Mouse (Mus musculus): ENCODE measurements around the gene Cc2d2a. TPM values are rescaled to one million over a fixed set of nuclear protein-coding genes. Genes with fewer than 3 reads are reported as not detected.

Cc2d2a gene
- polyA plus RNA-seq, 1 experiment from 2014 or later, result 9.2 TPM

DNA sequence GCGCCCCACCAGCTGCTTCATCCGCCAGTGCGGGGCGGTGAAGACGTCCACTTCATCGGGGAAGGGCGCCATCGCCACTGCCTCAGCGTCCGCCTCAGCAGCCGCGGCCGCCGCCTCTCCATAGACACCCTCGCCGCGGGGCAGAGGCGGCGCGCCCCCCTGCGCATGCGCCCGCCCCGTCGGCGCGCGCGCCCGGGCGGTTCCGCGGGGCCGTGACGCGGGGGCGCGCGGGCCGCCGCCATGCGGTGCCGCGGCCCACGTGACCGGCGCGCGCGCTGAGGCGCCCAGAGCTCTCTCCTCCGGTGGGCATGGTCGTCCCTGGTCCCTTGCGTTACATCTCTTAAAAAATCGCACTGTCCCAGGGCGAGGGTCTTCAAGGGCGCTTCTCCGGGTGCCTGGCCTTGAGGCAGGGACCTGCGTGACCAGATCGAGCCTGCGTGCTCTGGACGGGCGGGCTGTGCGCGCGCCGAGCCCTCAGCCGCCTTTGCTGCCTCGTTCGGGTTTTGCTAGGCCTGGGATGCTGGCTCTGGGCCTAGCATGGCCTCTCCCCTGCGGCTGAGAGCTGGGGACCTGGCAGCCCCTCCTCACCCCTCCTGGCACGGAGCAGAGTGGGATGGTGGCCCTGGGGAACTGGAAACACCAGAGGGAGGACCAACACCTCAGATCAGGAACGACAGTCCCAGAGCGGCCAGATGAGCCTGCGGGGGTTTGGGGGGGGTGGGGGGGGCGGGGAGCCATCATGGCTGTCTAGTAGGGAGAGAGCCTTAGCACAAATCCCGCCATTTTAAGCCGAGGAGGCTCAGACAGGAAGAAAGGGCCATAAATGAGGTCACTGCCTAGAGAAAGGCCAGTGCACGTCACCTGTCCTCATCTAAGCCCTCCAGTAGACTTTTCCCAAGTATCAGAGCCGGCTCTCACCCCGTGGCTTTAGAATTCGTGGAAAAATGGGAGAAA lies 120.1 kb downstream of the Cc2d2a start:
- H3K4me1 ChIP-seq (replicated peaks), result peaks cover 11% of the 10 kb centered on the region
- 5% methylated on average over 79 of the region's 82 CpGs for WGBS
- peak overlapping the region; percentile 94 for H3K4me3 ChIP-seq
- peak; percentile 89 for ATAC-seq (replicated peaks; ENCODE audit: insufficient number of reproducible peaks, insufficient read depth, low FRiP score, low read depth)
- H3K9me3 ChIP-seq (replicated peaks), result no peaks in the 10 kb centered on the region
- no peaks in the 10 kb centered on the region for H3K36me3 ChIP-seq
- no peaks in the 10 kb centered on the region for H3K27me3 ChIP-seq
- H3K27ac ChIP-seq, result peak overlapping the region; percentile 92
- H3K9ac ChIP-seq, result peak overlapping the region; percentile 97
- H3K4me2 ChIP-seq, result peak overlapping the region; percentile 79

- H3K27me3 ChIP-seq, result no peaks in the 10 kb centered on the region
- H3K4me2 ChIP-seq, result no peak overlapping the region
- H3K4me1 ChIP-seq (replicated peaks), result peaks cover 11% of the 10 kb centered on the region
- H3K4me3 ChIP-seq, result no peak overlapping the region
- H3K9ac ChIP-seq, result no peak overlapping the region
- H3K27ac ChIP-seq, result no peak overlapping the region
- H3K36me3 ChIP-seq, result no peaks in the 10 kb centered on the region
- WGBS, result 77% methylated on average over 2 of the region's 2 CpGs
- ATAC-seq (replicated peaks; ENCODE audit: insufficient number of reproducible peaks, insufficient read depth, low FRiP score, low read depth), result no peak
- H3K9me3 ChIP-seq (replicated peaks), result no peaks in the 10 kb centered on the region
Measured at GRCm38 (mm10) chr5:43783996-43784395, 121.8 kb downstream of the Cc2d2a start.

DNA sequence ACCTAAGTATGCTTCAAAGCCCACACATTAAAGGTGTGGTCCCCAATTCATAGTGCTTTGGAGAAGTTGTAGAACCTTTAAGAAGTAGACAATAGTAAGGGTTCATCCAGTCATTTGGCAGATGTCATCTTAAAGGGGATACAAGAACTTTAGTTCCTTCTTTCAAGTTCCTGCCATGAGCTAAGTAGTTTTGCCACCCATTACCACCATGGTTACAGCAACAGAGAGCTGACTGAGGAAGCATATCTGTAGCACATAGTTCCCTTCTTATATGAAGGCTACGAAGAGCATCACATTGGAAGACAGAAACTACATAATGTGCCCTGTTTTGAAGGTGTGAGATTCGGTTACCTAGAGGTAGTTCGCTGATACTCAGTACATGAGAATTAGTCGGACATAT lies 124.5 kb downstream of the Cc2d2a start:
- no peak overlapping the region for H3K4me3 ChIP-seq
- 87% methylated on average over 4 of the region's 4 CpGs for WGBS

DNA sequence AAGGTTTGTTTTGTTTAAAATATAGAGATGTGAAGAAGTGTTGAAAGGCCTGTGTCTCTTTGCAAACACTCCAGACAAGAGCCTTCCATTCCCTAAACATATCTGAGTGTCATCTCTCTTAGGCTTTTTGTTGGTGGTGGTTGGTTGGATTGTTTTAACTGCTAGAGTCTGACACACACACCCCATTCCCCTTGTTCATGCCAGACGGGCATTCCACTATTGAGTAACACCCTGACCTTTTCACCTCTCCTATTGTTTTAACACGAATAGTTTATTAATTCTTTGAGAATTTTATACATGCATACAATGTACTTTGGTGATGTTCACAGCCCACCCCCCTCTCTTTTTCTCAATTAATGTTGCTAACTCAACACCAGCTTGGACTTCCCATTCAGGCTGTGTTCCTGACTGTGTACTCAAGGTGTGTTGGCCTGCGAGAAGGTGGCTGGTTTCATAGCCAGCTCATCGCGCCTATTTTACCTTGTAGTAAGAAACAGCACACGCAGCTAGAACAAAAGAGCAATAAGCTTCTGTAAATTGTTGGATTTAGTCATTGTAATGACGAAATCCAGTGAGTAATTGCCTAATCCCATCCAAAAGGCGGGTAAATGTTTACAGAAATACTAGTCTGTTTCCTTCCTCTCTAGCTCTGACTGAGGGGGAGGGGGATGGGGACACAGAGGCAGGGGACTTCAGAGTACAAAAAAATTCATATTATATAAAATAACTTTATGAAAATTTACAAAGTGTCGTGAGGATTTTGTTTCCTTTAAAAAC lies 126.0 kb downstream of the Cc2d2a start:
- Histone ChIP-seq H3K4me2 (no peak overlapping the region), H3K36me3 (no peaks in the 10 kb centered on the region)
- WGBS, result 72% methylated on average over 9 of the region's 9 CpGs

More for the DNA sequence above, 124.5 kb downstream of the Cc2d2a start:
- Histone ChIP-seq H3K36me3 (no peaks in the 10 kb centered on the region), H3K9me3 (replicated peaks) (no peaks in the 10 kb centered on the region), H3K4me1 (replicated peaks) (peaks cover 4% of the 10 kb centered on the region), H3K4me2 (no peak overlapping the region), H3K9ac (no peak overlapping the region), H3K27ac (no peak overlapping the region), H3K27me3 (no peaks in the 10 kb centered on the region)
- ATAC-seq (replicated peaks; ENCODE audit: insufficient number of reproducible peaks, insufficient read depth, low FRiP score, low read depth), result no peak

More for the DNA sequence above, 126.0 kb downstream of the Cc2d2a start:
- Histone ChIP-seq H3K27me3 (no peaks in the 10 kb centered on the region), H3K4me1 (replicated peaks) (no peaks in the 10 kb centered on the region), H3K27ac (no peak overlapping the region), H3K9ac (no peak overlapping the region), H3K4me3 (no peak overlapping the region), H3K9me3 (replicated peaks) (no peaks in the 10 kb centered on the region)
- ATAC-seq (replicated peaks; ENCODE audit: insufficient number of reproducible peaks, insufficient read depth, low FRiP score, low read depth), result no peak

Other genes starting within 250 kb of the Cc2d2a start
- 7.1 and 7.9 TPM in 2 replicates for gene C1qtnf7, start 146.8 kb upstream of the Cc2d2a start, polyA plus RNA-seq (2015; fragmentation: Nextera tagmentation; extraction: Ambion mirVana)
- 1.2 and 4.6 TPM in 2 replicates for gene Bst1, start 156.5 kb downstream of the Cc2d2a start, polyA plus RNA-seq (2015; fragmentation: Nextera tagmentation; extraction: Ambion mirVana)
- 42.6 and 47.0 TPM in 2 replicates for gene Fbxl5, start 159.3 kb downstream of the Cc2d2a start, polyA plus RNA-seq (2015; fragmentation: Nextera tagmentation; extraction: Ambion mirVana)
- gene Cd38, start 206.2 kb downstream of the Cc2d2a start, polyA plus RNA-seq (2015; fragmentation: Nextera tagmentation; extraction: Ambion mirVana), result 16.6 and 18.6 TPM in 2 replicates

Data from heart, embryonic 15.5 days (tissue).